Mouse (Mus musculus) megakaryocyte, embryonic 14.5 days (primary cell): ENCODE results near the gene Dkkl1.

Experiments used
- FLI1 ChIP-seq: IDR thresholded peaks from 2 replicates; pipeline ENCODE4 v1.6.1; 2012; ENCODE audit warnings: low read length, inconsistent platforms, mixed read lengths
- GATA1 ChIP-seq: IDR thresholded peaks from 3 replicates; pipeline ENCODE4 v1.6.1; 2012; ENCODE audit warnings: mixed read lengths, low read length, inconsistent platforms, borderline replicate concordance

GRCm38 (mm10) chr7:45181540-45181939 is 30.4 kb downstream of the Dkkl1 start:
- TF ChIP-seq GATA1 = no peak
- TF ChIP-seq FLI1 = no peak
